Mouse (Mus musculus): ENCODE results near the gene Fcho2. TPM values are rescaled to one million over a fixed set of nuclear protein-coding genes. Genes with fewer than 3 reads are reported as not detected.

The Fcho2 gene
- polyA plus RNA-seq, 1 experiment from 2014 or later: 25.3 TPM

GRCm38 (mm10) chr13:98792864-98793263 is 22.4 kb downstream of the Fcho2 start:
- no peak overlapping the region for H3K9ac ChIP-seq (ENCODE audit: low read depth, low read length)
- no peak overlapping the region for H3K4me2 ChIP-seq
- ATAC-seq (replicated peaks; ENCODE audit: low FRiP score) (no peak), DNase-seq (ENCODE audit: low spot score) (no peak)
- no peak overlapping the region for H3K4me3 ChIP-seq (ENCODE audit: low read depth, low read length)
- no peaks in the 10 kb centered on the region for H3K27me3 ChIP-seq (replicated peaks; ENCODE audit: control insufficient read depth, insufficient read depth, low read length)
- H3K36me3 ChIP-seq (ENCODE audit: control insufficient read depth, insufficient read depth, low read length): peaks cover 4% of the 10 kb centered on the region; the same call in 1 of the 2 replicates
- no peak overlapping the region for H3K27ac ChIP-seq (ENCODE audit: low read depth, low read length)
- 94% methylated on average over 1 of the region's 1 CpGs for WGBS
- H3K9me3 ChIP-seq (ENCODE audit: control insufficient read depth, low read length): no peaks in the 10 kb centered on the region
- no peaks in the 10 kb centered on the region for H3K4me1 ChIP-seq (replicated peaks; ENCODE audit: control insufficient read depth, insufficient read depth, low read length)

GRCm38 (mm10) chr13:98791693-98792092 is 23.6 kb downstream of the Fcho2 start:
- H3K27ac ChIP-seq (ENCODE audit: low read depth, low read length): no peak overlapping the region
- no peak overlapping the region for H3K4me3 ChIP-seq (ENCODE audit: low read depth, low read length)
- no peaks in the 10 kb centered on the region for H3K9me3 ChIP-seq (ENCODE audit: control insufficient read depth, low read length)
- no peak overlapping the region for H3K4me2 ChIP-seq
- no peaks in the 10 kb centered on the region for H3K27me3 ChIP-seq (replicated peaks; ENCODE audit: control insufficient read depth, insufficient read depth, low read length)
- H3K4me1 ChIP-seq (replicated peaks; ENCODE audit: control insufficient read depth, insufficient read depth, low read length): 0 out of 2 replicates have a peak, but pooled peaks cover 3% of the 10 kb centered on the region
- 93% methylated on average over 1 of the region's 1 CpGs for WGBS
- H3K9ac ChIP-seq (ENCODE audit: low read depth, low read length): no peak overlapping the region
- DNase-seq (ENCODE audit: low spot score) (no peak), ATAC-seq (replicated peaks; ENCODE audit: low FRiP score) (no peak)
- H3K36me3 ChIP-seq (ENCODE audit: control insufficient read depth, insufficient read depth, low read length): peaks cover 2% of the 10 kb centered on the region; the same call in 1 of the 2 replicates

DNA sequence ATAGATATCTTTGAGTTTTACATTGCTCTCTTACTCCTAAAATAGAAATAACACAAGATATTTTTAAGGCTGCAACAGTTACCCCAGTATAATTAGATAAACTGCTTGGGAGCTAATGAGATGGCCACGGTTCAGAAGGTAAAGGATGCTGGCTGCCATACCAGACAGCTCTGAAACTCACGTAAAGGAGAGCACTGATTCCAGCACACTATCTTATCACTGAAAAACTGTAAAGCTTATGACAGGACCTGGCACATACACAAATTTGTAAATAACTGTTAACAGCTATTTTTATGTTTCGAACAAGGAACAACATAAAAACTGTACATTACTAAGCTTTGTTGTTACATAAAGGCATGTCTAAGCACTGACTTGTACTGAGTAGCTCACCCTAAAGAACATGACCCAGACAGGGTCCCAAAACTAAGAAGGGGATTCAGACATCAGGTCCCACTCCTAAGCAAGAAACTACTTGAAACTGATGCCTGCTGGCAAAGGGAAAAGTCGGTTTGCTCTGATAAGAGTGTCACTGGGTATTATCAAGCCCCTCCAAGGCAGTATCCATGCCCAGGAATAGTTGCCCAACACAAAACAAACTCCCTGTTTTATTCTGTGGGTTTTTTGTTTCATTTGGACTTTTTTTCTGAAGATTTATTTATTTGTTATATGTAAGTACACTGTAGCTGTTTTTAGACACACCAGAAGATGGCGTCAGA is 28.1 kb downstream of the Fcho2 start:
- WGBS: 75% methylated on average over 5 of the region's 5 CpGs
- Histone ChIP-seq H3K4me3 (ENCODE audit: low read depth, low read length) (no peak overlapping the region), H3K9ac (ENCODE audit: low read depth, low read length) (no peak overlapping the region), H3K4me2 (no peak overlapping the region), H3K9me3 (ENCODE audit: control insufficient read depth, low read length) (no peaks in the 10 kb centered on the region), H3K36me3 (ENCODE audit: control insufficient read depth, insufficient read depth, low read length) (peaks cover 3% of the 10 kb centered on the region; the same call in 1 of the 2 replicates), H3K27ac (ENCODE audit: low read depth, low read length) (no peak overlapping the region), H3K4me1 (replicated peaks; ENCODE audit: control insufficient read depth, insufficient read depth, low read length) (0 out of 2 replicates have a peak, but pooled peaks cover 3% of the 10 kb centered on the region), H3K27me3 (replicated peaks; ENCODE audit: control insufficient read depth, insufficient read depth, low read length) (no peaks in the 10 kb centered on the region)
- no peak for DNase-seq (ENCODE audit: low spot score)
- peak; percentile 39; the same call in 1 of the 2 replicates for ATAC-seq (replicated peaks; ENCODE audit: low FRiP score)

- Histone ChIP-seq H3K4me1 (replicated peaks; ENCODE audit: control insufficient read depth, insufficient read depth, low read length) (no peaks in the 10 kb centered on the region), H3K36me3 (ENCODE audit: control insufficient read depth, insufficient read depth, low read length) (peaks cover 10% of the 10 kb centered on the region), H3K4me2 (no peak overlapping the region), H3K27ac (ENCODE audit: low read depth, low read length) (no peak overlapping the region), H3K4me3 (ENCODE audit: low read depth, low read length) (no peak overlapping the region), H3K9me3 (ENCODE audit: control insufficient read depth, low read length) (no peaks in the 10 kb centered on the region), H3K27me3 (replicated peaks; ENCODE audit: control insufficient read depth, insufficient read depth, low read length) (no peaks in the 10 kb centered on the region), H3K9ac (ENCODE audit: low read depth, low read length) (no peak overlapping the region)
- DNase-seq (ENCODE audit: low spot score) (no peak), ATAC-seq (replicated peaks; ENCODE audit: low FRiP score) (no peak)
- 84% methylated on average over 3 of the region's 3 CpGs for WGBS
These were observed 37.3 kb downstream of the Fcho2 start for GRCm38 (mm10) chr13:98777959-98778358.

DNA sequence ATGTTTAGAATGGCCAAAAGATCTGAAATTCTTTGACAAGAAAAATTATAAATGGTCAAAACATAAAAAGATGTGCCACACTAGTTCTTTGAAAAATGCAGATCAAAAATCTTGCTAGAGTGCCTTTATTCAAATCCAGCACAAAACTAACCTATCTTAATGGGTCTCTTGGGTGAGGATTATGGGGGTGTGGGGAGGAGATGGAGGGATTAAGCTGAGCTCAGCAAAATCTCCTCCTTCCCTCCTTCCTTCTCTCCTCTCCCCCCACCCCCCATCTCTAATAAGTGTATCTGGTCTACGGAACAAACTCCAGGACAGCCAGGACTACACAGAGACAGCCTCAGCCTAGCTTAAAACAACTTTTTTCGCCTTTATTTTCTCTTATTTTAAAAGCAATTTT is 43.8 kb downstream of the Fcho2 start:
- no peak for DNase-seq (ENCODE audit: low spot score)
- H3K36me3 ChIP-seq (ENCODE audit: control insufficient read depth, insufficient read depth, low read length): peaks cover 5% of the 10 kb centered on the region; the same call in 1 of the 2 replicates
- H3K4me2 ChIP-seq: no peak overlapping the region
- no peak overlapping the region for H3K4me3 ChIP-seq (ENCODE audit: low read depth, low read length)
- no peaks in the 10 kb centered on the region for H3K4me1 ChIP-seq (replicated peaks; ENCODE audit: control insufficient read depth, insufficient read depth, low read length)
- H3K27me3 ChIP-seq (replicated peaks; ENCODE audit: control insufficient read depth, insufficient read depth, low read length): no peaks in the 10 kb centered on the region
- WGBS: 90% methylated on average over 2 of the region's 2 CpGs
- H3K9me3 ChIP-seq (ENCODE audit: control insufficient read depth, low read length): no peaks in the 10 kb centered on the region
- no peak for ATAC-seq (replicated peaks; ENCODE audit: low FRiP score)
- H3K27ac ChIP-seq (ENCODE audit: low read depth, low read length): no peak overlapping the region
- no peak overlapping the region for H3K9ac ChIP-seq (ENCODE audit: low read depth, low read length)

DNA sequence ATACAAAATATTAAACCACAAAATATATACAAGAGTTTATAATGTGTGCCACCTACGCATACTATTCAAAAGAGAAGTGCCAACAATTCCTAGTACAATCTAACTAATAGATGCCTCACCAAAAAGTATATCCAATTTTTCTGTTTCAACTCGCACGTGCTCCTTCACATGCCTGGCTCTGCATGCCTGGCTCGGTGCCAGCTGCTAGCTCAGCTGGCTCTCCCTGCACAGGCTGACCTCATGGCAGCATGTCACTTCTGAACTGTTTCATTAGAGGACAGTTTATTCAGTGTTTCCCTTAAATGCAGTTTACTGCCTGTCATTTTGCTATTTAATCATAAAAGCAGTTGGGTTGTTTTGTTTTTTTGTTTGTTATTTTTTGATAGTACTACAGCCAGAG is 46.9 kb downstream of the Fcho2 start:
- Histone ChIP-seq H3K9me3 (ENCODE audit: control insufficient read depth, low read length) (no peaks in the 10 kb centered on the region), H3K4me3 (ENCODE audit: low read depth, low read length) (no peak overlapping the region), H3K9ac (ENCODE audit: low read depth, low read length) (no peak overlapping the region), H3K4me2 (no peak overlapping the region), H3K27me3 (replicated peaks; ENCODE audit: control insufficient read depth, insufficient read depth, low read length) (no peaks in the 10 kb centered on the region), H3K27ac (ENCODE audit: low read depth, low read length) (no peak overlapping the region), H3K4me1 (replicated peaks; ENCODE audit: control insufficient read depth, insufficient read depth, low read length) (no peaks in the 10 kb centered on the region), H3K36me3 (ENCODE audit: control insufficient read depth, insufficient read depth, low read length) (no peaks in the 10 kb centered on the region)
- DNase-seq (ENCODE audit: low spot score) (no peak), ATAC-seq (replicated peaks; ENCODE audit: low FRiP score) (no peak)
- WGBS: 76% methylated on average over 4 of the region's 4 CpGs

- Histone ChIP-seq H3K4me1 (replicated peaks; ENCODE audit: control insufficient read depth, insufficient read depth, low read length) (no peaks in the 10 kb centered on the region), H3K9ac (ENCODE audit: low read depth, low read length) (no peak overlapping the region), H3K36me3 (ENCODE audit: control insufficient read depth, insufficient read depth, low read length) (no peaks in the 10 kb centered on the region), H3K4me3 (ENCODE audit: low read depth, low read length) (no peak overlapping the region), H3K27me3 (replicated peaks; ENCODE audit: control insufficient read depth, insufficient read depth, low read length) (no peaks in the 10 kb centered on the region), H3K9me3 (ENCODE audit: control insufficient read depth, low read length) (no peaks in the 10 kb centered on the region), H3K27ac (ENCODE audit: low read depth, low read length) (no peak overlapping the region), H3K4me2 (no peak overlapping the region)
- DNase-seq (ENCODE audit: low spot score) (no peak), ATAC-seq (replicated peaks; ENCODE audit: low FRiP score) (no peak)
These were observed 53.5 kb downstream of the Fcho2 start for GRCm38 (mm10) chr13:98761771-98762170.

- WGBS: 47% methylated on average over 1 of the region's 1 CpGs
- no peak overlapping the region for H3K4me3 ChIP-seq (ENCODE audit: low read depth, low read length)
- H3K4me1 ChIP-seq (replicated peaks; ENCODE audit: control insufficient read depth, insufficient read depth, low read length): no peaks in the 10 kb centered on the region
- H3K27ac ChIP-seq (ENCODE audit: low read depth, low read length): no peak overlapping the region
- no peak for DNase-seq (ENCODE audit: low spot score)
- H3K27me3 ChIP-seq (replicated peaks; ENCODE audit: control insufficient read depth, insufficient read depth, low read length): no peaks in the 10 kb centered on the region
- H3K9me3 ChIP-seq (ENCODE audit: control insufficient read depth, low read length): no peaks in the 10 kb centered on the region
- no peak overlapping the region for H3K4me2 ChIP-seq
- no peaks in the 10 kb centered on the region; the same call in 1 of the 2 replicates for H3K36me3 ChIP-seq (ENCODE audit: control insufficient read depth, insufficient read depth, low read length)
- no peak overlapping the region for H3K9ac ChIP-seq (ENCODE audit: low read depth, low read length)
- ATAC-seq (replicated peaks; ENCODE audit: low FRiP score): no peak
These were observed 59.4 kb downstream of the Fcho2 start for GRCm38 (mm10) chr13:98755886-98756285.

DNA sequence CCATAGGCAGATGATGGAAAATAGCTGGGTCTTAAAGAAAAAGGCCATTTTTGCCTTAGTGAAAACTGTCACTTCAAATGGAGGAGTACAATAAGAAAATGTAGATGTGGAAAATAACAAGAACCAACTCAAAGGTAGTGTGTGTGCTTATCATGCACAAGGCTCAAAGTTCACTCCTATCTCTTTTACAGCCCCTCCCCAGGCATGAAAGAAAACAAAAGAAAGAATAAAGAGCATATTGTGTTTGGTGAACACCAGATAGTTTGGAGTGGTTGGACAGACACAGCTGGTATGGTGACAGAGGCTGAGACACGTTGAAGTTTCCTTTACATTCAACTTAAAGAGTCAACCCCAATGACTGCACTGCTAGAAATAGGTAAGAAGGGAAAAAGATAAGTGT is 70.6 kb downstream of the Fcho2 start:
- DNase-seq (ENCODE audit: low spot score) (no peak), ATAC-seq (replicated peaks; ENCODE audit: low FRiP score) (peak; percentile 69)
- WGBS: 65% methylated on average over 1 of the region's 1 CpGs
- peaks cover 13% of the 10 kb centered on the region for H3K36me3 ChIP-seq (ENCODE audit: control insufficient read depth, insufficient read depth, low read length)
- no peak overlapping the region for H3K9ac ChIP-seq (ENCODE audit: low read depth, low read length)
- H3K4me3 ChIP-seq (ENCODE audit: low read depth, low read length): no peak overlapping the region
- no peaks in the 10 kb centered on the region for H3K27me3 ChIP-seq (replicated peaks; ENCODE audit: control insufficient read depth, insufficient read depth, low read length)
- peaks cover 3% of the 10 kb centered on the region; the same call in 1 of the 2 replicates for H3K4me1 ChIP-seq (replicated peaks; ENCODE audit: control insufficient read depth, insufficient read depth, low read length)
- H3K9me3 ChIP-seq (ENCODE audit: control insufficient read depth, low read length): no peaks in the 10 kb centered on the region
- H3K27ac ChIP-seq (ENCODE audit: low read depth, low read length): no peak overlapping the region
- H3K4me2 ChIP-seq: no peak overlapping the region

Measured in liver, embryonic 11.5 days (tissue).